Mouse (Mus musculus): ENCODE measurements at regions not wholly inside any gene's neighbourhood (a gene's known extent, or its start where the extent isn't known, plus 50 kb on each side); places are given as distances from the start of the nearest gene placed in this dataset.

DNA sequence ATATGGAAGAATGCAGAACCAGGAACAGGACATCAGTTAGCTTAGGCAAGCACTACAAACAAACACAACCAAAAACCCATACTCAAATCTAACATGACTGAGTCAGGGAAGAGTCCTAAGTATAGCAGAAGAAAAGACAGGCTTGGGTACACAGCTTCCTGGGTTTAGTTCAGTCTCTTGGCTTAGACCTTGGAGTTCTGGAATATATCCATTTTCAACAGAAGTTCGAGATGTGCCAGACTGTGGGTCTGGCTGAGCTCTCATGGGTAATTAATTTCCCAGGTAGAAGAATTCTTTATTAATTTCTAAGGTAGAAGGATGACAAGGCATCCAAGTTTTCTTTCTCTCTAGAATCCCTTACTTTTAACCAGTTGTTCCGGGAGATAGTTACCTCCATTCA lies 396.2 kb downstream of the Gpam start:
- no peak overlapping the region for H3K4me3 ChIP-seq (ENCODE audit: low read depth, low read length)
- no peak for TF ChIP-seq EP300 (optimal IDR thresholded peaks at IDR 0.05)
- no peak for TF ChIP-seq CTCF (IDR thresholded peaks at IDR 0.05; ENCODE audit: low read depth)
- no peak for ATAC-seq (ENCODE audit: low FRiP score, low TSS enrichment)
- H3K36me3 ChIP-seq (ENCODE audit: control insufficient read depth, insufficient read depth, low read length) = no peaks in the 10 kb centered on the region
- H3K9ac ChIP-seq (ENCODE audit: low read length) = no peak overlapping the region
- H3K4me1 ChIP-seq (replicated peaks; ENCODE audit: control insufficient read depth, insufficient read depth) = no peaks in the 10 kb centered on the region
- no peak overlapping the region for H3K27ac ChIP-seq (replicated peaks)
- no peak overlapping the region for H3K4me2 ChIP-seq (replicated peaks; ENCODE audit: low read depth)
- no peaks in the 10 kb centered on the region for H3K27me3 ChIP-seq (ENCODE audit: control insufficient read depth, insufficient read depth, low read length)
- 72% methylated on average over 2 of the region's 2 CpGs for WGBS
- no peaks in the 10 kb centered on the region for H3K9me3 ChIP-seq (ENCODE audit: control insufficient read depth, low read length)
- no peak for DNase-seq (ENCODE audit: low spot score)

DNA sequence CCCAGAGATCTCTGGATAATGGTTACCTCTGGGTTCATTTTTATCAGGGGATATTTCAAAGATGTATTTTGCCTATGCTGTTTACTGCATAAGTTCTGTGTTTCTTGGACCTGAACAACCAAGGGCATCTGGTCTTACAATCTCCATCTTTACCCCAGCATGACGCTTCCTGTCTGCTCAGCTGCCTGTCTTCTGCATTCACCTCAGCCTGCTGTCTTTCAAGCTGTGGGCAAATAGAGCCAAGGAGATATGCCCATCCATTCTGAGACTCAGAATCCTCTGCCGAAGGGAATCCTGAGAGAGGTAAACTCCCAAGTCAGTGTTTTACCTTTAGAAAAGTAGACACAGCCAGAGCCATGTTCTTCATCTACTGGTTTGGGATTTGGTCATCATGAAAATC lies 396.7 kb downstream of the Gpam start:
- no peaks in the 10 kb centered on the region for H3K27me3 ChIP-seq (ENCODE audit: control insufficient read depth, insufficient read depth, low read length)
- no peaks in the 10 kb centered on the region for H3K4me1 ChIP-seq (replicated peaks; ENCODE audit: control insufficient read depth, insufficient read depth)
- TF ChIP-seq EP300 (optimal IDR thresholded peaks at IDR 0.05) (no peak), CTCF (IDR thresholded peaks at IDR 0.05; ENCODE audit: low read depth) (no peak)
- DNase-seq (ENCODE audit: low spot score) (no peak), ATAC-seq (ENCODE audit: low FRiP score, low TSS enrichment) (no peak)
- H3K9me3 ChIP-seq (ENCODE audit: control insufficient read depth, low read length) = no peaks in the 10 kb centered on the region
- H3K4me3 ChIP-seq (ENCODE audit: low read depth, low read length) = no peak overlapping the region
- H3K9ac ChIP-seq (ENCODE audit: low read length) = no peak overlapping the region
- no peak overlapping the region for H3K27ac ChIP-seq (replicated peaks)
- no peaks in the 10 kb centered on the region for H3K36me3 ChIP-seq (ENCODE audit: control insufficient read depth, insufficient read depth, low read length)
- H3K4me2 ChIP-seq (replicated peaks; ENCODE audit: low read depth) = no peak overlapping the region
- WGBS = 87% methylated on average over 2 of the region's 2 CpGs

DNA sequence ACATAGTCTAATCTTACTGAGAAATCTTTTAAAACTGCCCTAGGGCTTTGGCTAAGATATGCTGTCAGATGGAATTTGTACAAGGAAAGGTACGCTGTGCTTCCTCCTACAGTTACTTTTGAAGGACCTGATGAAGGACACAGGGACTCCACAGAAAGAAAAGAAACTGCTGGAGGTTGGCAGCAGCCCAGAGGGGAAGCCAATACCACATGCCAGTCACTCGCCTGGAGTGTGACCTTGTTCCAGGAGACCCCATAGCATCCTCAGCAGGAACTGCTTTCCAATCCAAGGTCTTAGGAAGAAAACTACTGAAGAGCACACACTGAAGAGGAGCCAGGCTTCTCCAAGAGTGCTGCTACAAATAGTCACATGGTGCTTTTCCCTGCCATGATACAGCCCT lies 404.9 kb downstream of the Gpam start:
- H3K4me1 ChIP-seq (replicated peaks; ENCODE audit: control insufficient read depth, insufficient read depth) = no peaks in the 10 kb centered on the region
- ATAC-seq (ENCODE audit: low FRiP score, low TSS enrichment) (no peak), DNase-seq (ENCODE audit: low spot score) (no peak)
- H3K4me2 ChIP-seq (replicated peaks; ENCODE audit: low read depth) = no peak overlapping the region
- WGBS = 69% methylated on average over 2 of the region's 2 CpGs
- H3K27ac ChIP-seq (replicated peaks) = no peak overlapping the region
- no peak overlapping the region for H3K9ac ChIP-seq (ENCODE audit: low read length)
- no peaks in the 10 kb centered on the region for H3K9me3 ChIP-seq (ENCODE audit: control insufficient read depth, low read length)
- no peak overlapping the region for H3K4me3 ChIP-seq (ENCODE audit: low read depth, low read length)
- H3K36me3 ChIP-seq (ENCODE audit: control insufficient read depth, insufficient read depth, low read length) = no peaks in the 10 kb centered on the region
- no peaks in the 10 kb centered on the region for H3K27me3 ChIP-seq (ENCODE audit: control insufficient read depth, insufficient read depth, low read length)
- no peak for TF ChIP-seq EP300 (optimal IDR thresholded peaks at IDR 0.05)
- TF ChIP-seq CTCF (IDR thresholded peaks at IDR 0.05; ENCODE audit: low read depth) = no peak

DNA sequence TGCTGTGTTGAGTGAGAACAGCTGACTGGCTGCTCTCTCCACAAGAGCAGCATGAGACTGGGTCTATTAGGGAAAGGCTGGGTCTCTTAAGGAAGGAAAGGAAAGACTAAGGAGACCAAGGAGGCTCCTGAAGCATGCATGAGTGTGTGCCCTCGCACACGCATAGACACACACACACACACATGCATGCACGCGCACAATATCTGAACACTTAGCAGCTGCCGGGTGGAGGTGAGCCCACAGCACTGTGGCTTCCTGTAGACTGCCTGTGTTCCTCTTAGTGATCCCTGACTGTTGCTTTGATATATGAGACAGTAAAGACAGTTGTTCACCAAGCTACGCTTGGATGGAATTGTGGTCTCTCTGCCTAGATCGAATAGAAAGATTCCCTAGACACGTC lies 429.6 kb downstream of the Gpam start:
- Histone ChIP-seq H3K27me3 (ENCODE audit: control insufficient read depth, insufficient read depth, low read length) (no peaks in the 10 kb centered on the region), H3K9me3 (ENCODE audit: control insufficient read depth, low read length) (no peaks in the 10 kb centered on the region), H3K4me2 (replicated peaks; ENCODE audit: low read depth) (no peak overlapping the region), H3K36me3 (ENCODE audit: control insufficient read depth, insufficient read depth, low read length) (no peaks in the 10 kb centered on the region), H3K27ac (replicated peaks) (no peak overlapping the region), H3K4me3 (ENCODE audit: low read depth, low read length) (no peak overlapping the region), H3K9ac (ENCODE audit: low read length) (no peak overlapping the region), H3K4me1 (replicated peaks; ENCODE audit: control insufficient read depth, insufficient read depth) (no peaks in the 10 kb centered on the region)
- TF ChIP-seq CTCF (IDR thresholded peaks at IDR 0.05; ENCODE audit: low read depth) = no peak
- TF ChIP-seq EP300 (optimal IDR thresholded peaks at IDR 0.05) = no peak
- DNase-seq (ENCODE audit: low spot score) (no peak), ATAC-seq (ENCODE audit: low FRiP score, low TSS enrichment) (no peak)
- 82% methylated on average over 8 of the region's 8 CpGs for WGBS

DNA sequence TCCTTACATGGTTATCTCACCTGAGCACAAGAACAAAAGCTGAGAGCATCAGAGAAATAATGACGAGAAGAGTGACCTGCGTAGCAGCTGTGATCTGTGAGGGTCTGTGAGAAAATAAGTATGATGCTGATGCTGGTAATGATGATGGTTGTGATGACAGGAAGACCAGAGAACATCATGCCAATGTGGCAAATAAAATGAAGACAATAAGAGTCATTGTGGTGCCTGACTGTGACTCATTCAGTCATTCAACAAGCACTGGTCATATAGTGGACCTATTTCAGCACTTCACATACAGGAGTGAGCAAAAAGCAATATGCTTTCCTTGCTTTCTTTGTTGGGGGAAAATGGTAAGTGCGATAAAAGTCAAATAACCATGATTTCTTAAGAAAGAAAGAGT lies 433.3 kb downstream of the Gpam start:
- DNase-seq (ENCODE audit: low spot score) (no peak), ATAC-seq (ENCODE audit: low FRiP score, low TSS enrichment) (no peak)
- Histone ChIP-seq H3K36me3 (ENCODE audit: control insufficient read depth, insufficient read depth, low read length) (no peaks in the 10 kb centered on the region), H3K9me3 (ENCODE audit: control insufficient read depth, low read length) (no peaks in the 10 kb centered on the region), H3K27me3 (ENCODE audit: control insufficient read depth, insufficient read depth, low read length) (no peaks in the 10 kb centered on the region), H3K4me1 (replicated peaks; ENCODE audit: control insufficient read depth, insufficient read depth) (no peaks in the 10 kb centered on the region), H3K27ac (replicated peaks) (no peak overlapping the region), H3K4me3 (ENCODE audit: low read depth, low read length) (no peak overlapping the region), H3K4me2 (replicated peaks; ENCODE audit: low read depth) (no peak overlapping the region), H3K9ac (ENCODE audit: low read length) (no peak overlapping the region)
- WGBS = 96% methylated on average over 3 of the region's 3 CpGs
- TF ChIP-seq EP300 (optimal IDR thresholded peaks at IDR 0.05) (no peak), CTCF (IDR thresholded peaks at IDR 0.05; ENCODE audit: low read depth) (no peak)

DNA sequence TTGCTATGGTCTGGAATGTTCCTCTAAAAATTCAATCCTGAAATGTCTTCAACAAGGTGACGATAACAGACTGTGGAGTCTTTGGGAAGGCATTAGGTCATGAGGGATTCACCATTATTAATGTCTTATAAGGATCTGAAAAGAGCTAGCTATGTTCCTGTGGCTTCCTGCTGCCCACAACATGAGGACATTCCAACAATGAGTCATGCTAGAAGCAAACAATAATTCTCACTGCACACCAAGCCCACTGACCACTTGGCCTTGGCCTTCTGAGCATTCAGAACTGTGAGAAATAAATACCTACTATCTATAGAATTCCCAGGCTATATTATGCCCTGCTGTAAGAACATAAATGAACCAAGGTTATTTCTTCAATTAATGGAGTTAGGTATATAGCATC lies 433.9 kb downstream of the Gpam start:
- Histone ChIP-seq H3K9me3 (ENCODE audit: control insufficient read depth, low read length) (no peaks in the 10 kb centered on the region), H3K27ac (replicated peaks) (no peak overlapping the region), H3K27me3 (ENCODE audit: control insufficient read depth, insufficient read depth, low read length) (no peaks in the 10 kb centered on the region), H3K4me1 (replicated peaks; ENCODE audit: control insufficient read depth, insufficient read depth) (no peaks in the 10 kb centered on the region), H3K36me3 (ENCODE audit: control insufficient read depth, insufficient read depth, low read length) (no peaks in the 10 kb centered on the region), H3K9ac (ENCODE audit: low read length) (no peak overlapping the region), H3K4me3 (ENCODE audit: low read depth, low read length) (no peak overlapping the region), H3K4me2 (replicated peaks; ENCODE audit: low read depth) (no peak overlapping the region)
- TF ChIP-seq EP300 (optimal IDR thresholded peaks at IDR 0.05) = no peak
- WGBS = 84% methylated on average over 1 of the region's 1 CpGs
- ATAC-seq (ENCODE audit: low FRiP score, low TSS enrichment) (no peak), DNase-seq (ENCODE audit: low spot score) (no peak)

All from stomach, postnatal 0 days (tissue).